Mouse (Mus musculus) bone marrow macrophage, adult 2 months (primary cell): ENCODE measurements around the gene Ywhab. TPM values are rescaled to one million over a fixed set of nuclear protein-coding genes. Genes with fewer than 3 reads are reported as not detected.

ENCODE experiments used
- H3K27ac ChIP-seq: 2 replicates; pipeline ENCODE4 v1.5.1; 2012; ENCODE audit warnings: low read depth, low read length; ENCODE audit not compliant: insufficient read depth
- H3K4me1 ChIP-seq: 2 replicates; pipeline ENCODE4 v1.6.1; 2012; ENCODE audit warnings: low read length; ENCODE audit not compliant: control insufficient read depth, insufficient read depth
- H3K4me3 ChIP-seq: 2 replicates; pipeline ENCODE4 v1.5.1; 2012; ENCODE audit warnings: mild to moderate bottlenecking, low read length, moderate library complexity; ENCODE audit not compliant: insufficient read depth
- CTCF ChIP-seq: IDR thresholded peaks from 2 replicates; pipeline ENCODE4 v1.5.1; 2012; ENCODE audit warnings: low read depth, mild to moderate bottlenecking, low read length, moderate library complexity
- POLR2A ChIP-seq: IDR thresholded peaks from 2 replicates; pipeline ENCODE4 v1.6.1; 2012; ENCODE audit warnings: mild to moderate bottlenecking, low read depth, low read length, borderline replicate concordance
- polyA plus RNA-seq: library from polyadenylated mRNA; stranded (reverse); fragments of >200 nt; gene quantifications from 2 replicates; pipeline ENCODE4 v1.2.4, GENCODE M21; 2012; ENCODE audit not compliant: missing spikeins, insufficient read depth, insufficient read length

The Ywhab gene
- polyA plus RNA-seq, 1 experiment = 160 TPM

- H3K27ac ChIP-seq = peak overlapping the region; percentile 84
- TF ChIP-seq POLR2A = no peak
- no peak for TF ChIP-seq CTCF
- H3K4me1 ChIP-seq = peaks cover 80% of the 10 kb centered on the region
- H3K4me3 ChIP-seq = no peak overlapping the region
Observed at GRCm38 (mm10) chr2:164007547-164007946, 12.8 kb downstream of the Ywhab start.

- no peak overlapping the region for H3K4me3 ChIP-seq
- TF ChIP-seq CTCF = no peak
- TF ChIP-seq POLR2A = no peak
- peaks cover 75% of the 10 kb centered on the region for H3K4me1 ChIP-seq
- peak overlapping the region; percentile 84 for H3K27ac ChIP-seq
Observed at GRCm38 (mm10) chr2:164007987-164008545, 13.3 kb downstream of the Ywhab start.

- Histone ChIP-seq H3K4me3 (peak overlapping the region; percentile 32), H3K4me1 (peaks cover 65% of the 10 kb centered on the region), H3K27ac (peak overlapping the region; percentile 84)
- TF ChIP-seq POLR2A (no peak), CTCF (no peak)
Observed at GRCm38 (mm10) chr2:164009227-164009626, 14.5 kb downstream of the Ywhab start.

- Histone ChIP-seq H3K4me1 (peaks cover 57% of the 10 kb centered on the region), H3K27ac (0 out of 2 replicates have a peak overlapping the region, but pooled peaks have one; percentile 6), H3K4me3 (no peak overlapping the region)
- TF ChIP-seq POLR2A (no peak), CTCF (no peak)
Observed at GRCm38 (mm10) chr2:164010496-164010895, 15.7 kb downstream of the Ywhab start.

GRCm38 (mm10) chr2:164010944-164011343 lies 16.2 kb downstream of the Ywhab start:
- H3K4me3 ChIP-seq = no peak overlapping the region
- 0 out of 2 replicates have a peak overlapping the region, but pooled peaks have one; percentile 6 for H3K27ac ChIP-seq
- no peak for TF ChIP-seq CTCF
- no peak for TF ChIP-seq POLR2A
- peaks cover 54% of the 10 kb centered on the region for H3K4me1 ChIP-seq

GRCm38 (mm10) chr2:164015304-164015703 lies 20.5 kb downstream of the Ywhab start:
- Histone ChIP-seq H3K4me3 (no peak overlapping the region), H3K4me1 (peaks cover 25% of the 10 kb centered on the region)
- no peak for TF ChIP-seq POLR2A
- TF ChIP-seq CTCF = no peak

GRCm38 (mm10) chr2:164018910-164019309 lies 24.1 kb downstream of the Ywhab start:
- no peak overlapping the region for H3K27ac ChIP-seq
- no peak overlapping the region for H3K4me3 ChIP-seq
- H3K4me1 ChIP-seq = peaks cover 9% of the 10 kb centered on the region; the same call in 1 of the 2 replicates
- TF ChIP-seq CTCF = no peak
- TF ChIP-seq POLR2A = no peak

More at GRCm38 (mm10) chr2:164015304-164015703, 20.5 kb downstream of the Ywhab start:
- H3K27ac ChIP-seq = no peak overlapping the region

- TF ChIP-seq POLR2A = no peak
- TF ChIP-seq CTCF = no peak
- Histone ChIP-seq H3K27ac (no peak overlapping the region), H3K4me3 (no peak overlapping the region), H3K4me1 (peaks cover 9% of the 10 kb centered on the region; the same call in 1 of the 2 replicates)
Observed at GRCm38 (mm10) chr2:164019943-164020342, 25.2 kb downstream of the Ywhab start.

- Histone ChIP-seq H3K4me1 (peaks cover 9% of the 10 kb centered on the region; the same call in 1 of the 2 replicates), H3K27ac (no peak overlapping the region), H3K4me3 (no peak overlapping the region)
- TF ChIP-seq POLR2A (no peak), CTCF (no peak)
Observed at GRCm38 (mm10) chr2:164022104-164022503, 27.3 kb downstream of the Ywhab start.

GRCm38 (mm10) chr2:164025150-164025549 lies 30.4 kb downstream of the Ywhab start, which contains the start of gene Pabpc1l:
Gene Pabpc1l (plus strand): TSS chr2:164025450.
- Histone ChIP-seq H3K4me3 (no peak within 1 kb of the TSS), H3K27ac (no peak within 1 kb of the TSS), H3K4me1 (0 out of 2 replicates have a peak, but pooled peaks cover 2% of the 10 kb centered on the region)
- no peak for TF ChIP-seq CTCF
- no peak for TF ChIP-seq POLR2A
